Mouse (Mus musculus): ENCODE data around the gene Arhgef33.
"Not testable (repeated sequence)": the region's sequence is repeated elsewhere in the genome, so short reads cannot be mapped to it uniquely, and the experiment has no call there.

The Arhgef33 gene

GRCm38 (mm10) chr17:80346591-80347125, 39.5 kb downstream of the Arhgef33 start:
- no peak for DNase-seq (ENCODE audit: low read depth, low spot score)

GRCm38 (mm10) chr17:80347234-80347633, 40.0 kb downstream of the Arhgef33 start:
- no peak for DNase-seq (ENCODE audit: low read depth, low spot score)

- DNase-seq (ENCODE audit: low read depth, low spot score) = peak; percentile 7
These were observed 53.0 kb downstream of the Arhgef33 start for GRCm38 (mm10) chr17:80360245-80360644.

GRCm38 (mm10) chr17:80367276-80367675, 60.1 kb downstream of the Arhgef33 start:
- DNase-seq (ENCODE audit: low read depth, low spot score) = no peak

GRCm38 (mm10) chr17:80368606-80369005, 61.4 kb downstream of the Arhgef33 start:
- no peak for DNase-seq (ENCODE audit: low read depth, low spot score)

- DNase-seq (ENCODE audit: low read depth, low spot score) = peak; percentile 95
These were observed 66.0 kb downstream of the Arhgef33 start, which contains the start of gene Gm10190 for GRCm38 (mm10) chr17:80372989-80373725. Gm10190 (minus strand) TSS chr17:80373541.

- DNase-seq (ENCODE audit: low read depth, low spot score) = no peak
These were observed 66.5 kb downstream of the Arhgef33 start for GRCm38 (mm10) chr17:80373726-80374096.

GRCm38 (mm10) chr17:80378386-80378785, 71.2 kb downstream of the Arhgef33 start:
- not testable (repeated sequence) for DNase-seq (ENCODE audit: low read depth, low spot score)

- DNase-seq (ENCODE audit: low read depth, low spot score) = no peak
These were observed 78.5 kb downstream of the Arhgef33 start for GRCm38 (mm10) chr17:80385671-80386070.

GRCm38 (mm10) chr17:80390024-80390423, 82.8 kb downstream of the Arhgef33 start:
- no peak for DNase-seq (ENCODE audit: low read depth, low spot score)

GRCm38 (mm10) chr17:80391423-80392403, 84.5 kb downstream of the Arhgef33 start:
- DNase-seq (ENCODE audit: low read depth, low spot score) = peak; percentile 91

- no peak for DNase-seq (ENCODE audit: low read depth, low spot score)
These were observed 91.0 kb downstream of the Arhgef33 start for GRCm38 (mm10) chr17:80398243-80398642.

- peak; percentile 17 for DNase-seq (ENCODE audit: low read depth, low spot score)
These were observed 104.0 kb downstream of the Arhgef33 start for GRCm38 (mm10) chr17:80411182-80411581.

- DNase-seq (ENCODE audit: low read depth, low spot score) = peak; percentile 49
These were observed 111.5 kb downstream of the Arhgef33 start for GRCm38 (mm10) chr17:80418572-80419210.

GRCm38 (mm10) chr17:80420998-80421397, 113.8 kb downstream of the Arhgef33 start:
- DNase-seq (ENCODE audit: low read depth, low spot score) = no peak

- no peak for DNase-seq (ENCODE audit: low read depth, low spot score)
These were observed 119.0 kb downstream of the Arhgef33 start for GRCm38 (mm10) chr17:80426171-80426570.

GRCm38 (mm10) chr17:80426901-80427300, 119.7 kb downstream of the Arhgef33 start:
- no peak for DNase-seq (ENCODE audit: low read depth, low spot score)

GRCm38 (mm10) chr17:80427966-80428365, 120.8 kb downstream of the Arhgef33 start:
- no peak for DNase-seq (ENCODE audit: low read depth, low spot score)

GRCm38 (mm10) chr17:80431997-80432396, 124.8 kb downstream of the Arhgef33 start:
- DNase-seq (ENCODE audit: low read depth, low spot score) = no peak

GRCm38 (mm10) chr17:80434430-80434829, 127.2 kb downstream of the Arhgef33 start:
- DNase-seq (ENCODE audit: low read depth, low spot score) = no peak

- no peak for DNase-seq (ENCODE audit: low read depth, low spot score)
These were observed 128.5 kb downstream of the Arhgef33 start for GRCm38 (mm10) chr17:80435680-80436079.

GRCm38 (mm10) chr17:80445433-80445832, 138.2 kb downstream of the Arhgef33 start:
- DNase-seq (ENCODE audit: low read depth, low spot score) = no peak

All from CD4-positive, CD25-positive, alpha-beta regulatory T cell, adult 2 months (primary cell).